Mouse (Mus musculus): ENCODE results near the gene Zfp282.
"Not testable (repeated sequence)": the region's sequence is repeated elsewhere in the genome, so short reads cannot be mapped to it uniquely, and the experiment has no call there.

Zfp282 gene

GRCm38 (mm10) chr6:47877058-47877457 is at the start of gene Zfp282:
Zfp282 (plus strand) TSS chr6:47877204.
- DNase-seq (ENCODE audit: extremely low read depth, insufficient read length, low spot score) = no peak

GRCm38 (mm10) chr6:47827462-47827861 is 49.5 kb upstream of the Zfp282 start:
- DNase-seq (ENCODE audit: extremely low read depth, insufficient read length, low spot score) = no peak

GRCm38 (mm10) chr6:47828950-47829349 is 48.1 kb upstream of the Zfp282 start:
- DNase-seq (ENCODE audit: extremely low read depth, insufficient read length, low spot score) = no peak

GRCm38 (mm10) chr6:47830104-47831078 is 46.6 kb upstream of the Zfp282 start, which contains the start of gene Zfp786:
Zfp786 (minus strand) TSS chr6:47830867.
- DNase-seq (ENCODE audit: extremely low read depth, insufficient read length, low spot score) = peak; percentile 68

GRCm38 (mm10) chr6:47832220-47832619 is 44.8 kb upstream of the Zfp282 start:
- DNase-seq (ENCODE audit: extremely low read depth, insufficient read length, low spot score) = no peak

- peak; percentile 94 for DNase-seq (ENCODE audit: extremely low read depth, insufficient read length, low spot score)
Observed at GRCm38 (mm10) chr6:47835482-47835983, 41.5 kb upstream of the Zfp282 start, which contains the start of gene Zfp398. Zfp398 (plus strand) TSS chr6:47835661.

- peak; percentile 79 for DNase-seq (ENCODE audit: extremely low read depth, insufficient read length, low spot score)
Observed at GRCm38 (mm10) chr6:47835984-47836521, 41.0 kb upstream of the Zfp282 start.

GRCm38 (mm10) chr6:47837630-47838029 is 39.4 kb upstream of the Zfp282 start:
- DNase-seq (ENCODE audit: extremely low read depth, insufficient read length, low spot score) = no peak

- no peak for DNase-seq (ENCODE audit: extremely low read depth, insufficient read length, low spot score)
Observed at GRCm38 (mm10) chr6:47841077-47841476, 35.9 kb upstream of the Zfp282 start.

- no peak for DNase-seq (ENCODE audit: extremely low read depth, insufficient read length, low spot score)
Observed at GRCm38 (mm10) chr6:47841831-47842230, 35.2 kb upstream of the Zfp282 start.

- no peak for DNase-seq (ENCODE audit: extremely low read depth, insufficient read length, low spot score)
Observed at GRCm38 (mm10) chr6:47842337-47842736, 34.7 kb upstream of the Zfp282 start.

GRCm38 (mm10) chr6:47845779-47846178 is 31.2 kb upstream of the Zfp282 start:
- no peak for DNase-seq (ENCODE audit: extremely low read depth, insufficient read length, low spot score)

- DNase-seq (ENCODE audit: extremely low read depth, insufficient read length, low spot score) = no peak
Observed at GRCm38 (mm10) chr6:47857241-47857640, 19.8 kb upstream of the Zfp282 start.

GRCm38 (mm10) chr6:47857729-47858128 is 19.3 kb upstream of the Zfp282 start:
- not testable (repeated sequence) for DNase-seq (ENCODE audit: extremely low read depth, insufficient read length, low spot score)

GRCm38 (mm10) chr6:47872266-47872665 is 4.7 kb upstream of the Zfp282 start:
- DNase-seq (ENCODE audit: extremely low read depth, insufficient read length, low spot score) = no peak

- DNase-seq (ENCODE audit: extremely low read depth, insufficient read length, low spot score) = peak; percentile 90
Observed at GRCm38 (mm10) chr6:47877461-47878132, 593 bp downstream of the Zfp282 start.

GRCm38 (mm10) chr6:47878133-47878514 is 1.1 kb downstream of the Zfp282 start:
- DNase-seq (ENCODE audit: extremely low read depth, insufficient read length, low spot score) = peak; percentile 45

GRCm38 (mm10) chr6:47878593-47878992 is 1.6 kb downstream of the Zfp282 start:
- no peak for DNase-seq (ENCODE audit: extremely low read depth, insufficient read length, low spot score)

GRCm38 (mm10) chr6:47879049-47879716 is 2.2 kb downstream of the Zfp282 start:
- no peak for DNase-seq (ENCODE audit: extremely low read depth, insufficient read length, low spot score)

- no peak for DNase-seq (ENCODE audit: extremely low read depth, insufficient read length, low spot score)
Observed at GRCm38 (mm10) chr6:47880166-47880565, 3.2 kb downstream of the Zfp282 start.
